Mouse (Mus musculus): ENCODE results near the gene Manbal. TPM values are rescaled to one million over a fixed set of nuclear protein-coding genes. Genes with fewer than 3 reads are reported as not detected.

Gene Manbal
- polyA plus RNA-seq (2015; fragmentation: Nextera tagmentation; extraction: Ambion mirVana): 85.3 and 86.3 TPM in 2 replicates

DNA sequence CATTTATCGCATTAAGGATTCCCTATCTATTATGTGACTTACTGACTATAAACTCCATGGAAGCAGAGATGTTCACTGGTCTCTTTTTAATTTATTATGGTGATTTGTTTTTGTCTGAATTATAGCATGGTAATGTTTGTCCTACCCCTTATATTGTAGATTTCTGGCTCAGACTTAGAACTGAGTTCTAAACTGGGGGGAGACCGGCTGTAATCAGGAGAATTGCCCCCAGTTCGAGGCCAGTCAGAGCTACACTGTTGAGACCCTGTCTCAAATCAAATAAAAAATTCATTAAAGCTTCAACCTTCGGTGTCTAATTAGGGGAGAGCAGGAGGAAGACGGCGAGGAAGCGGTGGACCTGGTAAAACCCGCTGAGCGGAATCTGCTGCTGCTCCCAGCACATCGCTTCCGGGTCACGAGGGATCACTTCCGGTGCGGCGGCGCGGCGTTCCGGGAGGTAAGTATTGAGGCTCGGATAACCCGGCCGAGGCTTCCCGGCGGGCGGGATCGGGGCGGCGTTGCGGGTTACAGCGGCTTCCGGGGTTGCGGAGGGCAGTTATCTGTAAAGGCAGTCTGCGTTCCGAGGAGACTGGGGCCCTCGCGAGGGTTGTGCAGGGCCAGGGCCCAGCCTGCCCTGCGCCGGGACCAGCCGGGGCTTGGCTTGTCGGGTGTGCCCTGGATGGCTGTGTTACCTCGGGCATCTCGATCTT is at the start of gene Manbal:
Manbal (plus strand) TSS at position 411 of the 710 bp plus-strand sequence.
- no peaks in the 10 kb centered on the region for H3K9me3 ChIP-seq (ENCODE audit: control insufficient read depth, low read length)
- peak; percentile 91 for ATAC-seq (ENCODE audit: low read depth)
- peak within 1 kb of the TSS; percentile 86 for H3K4me2 ChIP-seq (ENCODE audit: low read depth, low read length)
- peak within 1 kb of the TSS; percentile 94 for H3K9ac ChIP-seq (ENCODE audit: low read length)
- H3K4me3 ChIP-seq (ENCODE audit: low read length): peak within 1 kb of the TSS; percentile 74
- peak within 1 kb of the TSS; percentile 93 for H3K27ac ChIP-seq (ENCODE audit: low read length)
- 4% methylated on average over 42 of the region's 42 CpGs for WGBS
- H3K27me3 ChIP-seq (ENCODE audit: control insufficient read depth, insufficient read depth, low read depth, low read length): no peaks in the 10 kb centered on the region
- peaks cover 15% of the 10 kb centered on the region for H3K4me1 ChIP-seq (replicated peaks; ENCODE audit: control insufficient read depth, insufficient read depth, low read length)
- H3K36me3 ChIP-seq (ENCODE audit: control insufficient read depth, insufficient read depth, low read length): no peaks in the 10 kb centered on the region

DNA sequence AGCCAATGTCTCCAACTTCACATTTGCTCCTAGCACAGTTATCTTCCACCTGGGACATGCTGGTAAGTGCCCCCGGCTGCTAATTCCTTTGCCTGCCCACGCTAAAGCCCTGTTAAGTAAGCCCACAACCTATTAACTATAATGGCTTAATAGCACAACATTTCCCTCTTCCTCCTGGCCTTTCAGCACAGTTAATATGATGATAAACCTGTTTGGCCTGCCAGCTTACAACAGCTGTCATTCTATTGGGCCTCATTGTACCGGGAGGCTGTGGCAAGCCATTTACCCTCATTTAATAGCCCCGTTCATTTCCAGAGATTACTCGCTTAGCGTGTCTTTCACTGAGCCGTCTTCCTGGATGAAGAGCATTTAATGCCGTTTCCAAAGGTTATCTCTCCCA is 47.3 kb upstream of the Manbal start:
- no peak overlapping the region for H3K9ac ChIP-seq (ENCODE audit: low read length)
- 85% methylated on average over 8 of the region's 8 CpGs for WGBS
- H3K27me3 ChIP-seq (ENCODE audit: control insufficient read depth, insufficient read depth, low read depth, low read length): no peaks in the 10 kb centered on the region
- no peak overlapping the region for H3K4me2 ChIP-seq (ENCODE audit: low read depth, low read length)
- H3K36me3 ChIP-seq (ENCODE audit: control insufficient read depth, insufficient read depth, low read length): peaks cover 52% of the 10 kb centered on the region
- no peaks in the 10 kb centered on the region; the same call in 1 of the 2 replicates for H3K4me1 ChIP-seq (replicated peaks; ENCODE audit: control insufficient read depth, insufficient read depth, low read length)
- no peak for ATAC-seq (ENCODE audit: low read depth)
- 0 out of 2 replicates have a peak overlapping the region, but pooled peaks have one; percentile 14 for H3K27ac ChIP-seq (ENCODE audit: low read length)
- H3K9me3 ChIP-seq (ENCODE audit: control insufficient read depth, low read length): no peaks in the 10 kb centered on the region
- H3K4me3 ChIP-seq (ENCODE audit: low read length): no peak overlapping the region

DNA sequence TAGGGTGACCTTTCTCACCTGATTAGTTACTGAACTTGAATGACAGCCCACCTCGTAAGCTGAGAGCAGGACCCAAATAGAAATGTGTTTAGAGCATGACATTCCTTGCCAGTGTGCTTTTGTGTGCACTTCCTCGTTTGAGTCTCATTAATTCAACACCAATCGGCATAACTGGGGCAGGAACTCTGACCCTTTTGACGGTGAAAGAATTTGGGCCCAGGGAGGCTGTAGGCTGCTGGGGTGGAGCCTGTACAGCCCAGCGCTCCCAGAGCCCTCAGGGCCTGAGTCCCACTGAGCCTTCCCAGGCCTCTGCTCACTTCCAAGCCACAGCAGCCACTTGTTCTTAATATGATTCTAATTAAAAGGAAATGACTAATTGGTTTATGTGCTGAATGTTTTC is 46.5 kb upstream of the Manbal start:
- WGBS: 45% methylated on average over 5 of the region's 5 CpGs
- H3K4me2 ChIP-seq (ENCODE audit: low read depth, low read length): no peak overlapping the region
- ATAC-seq (ENCODE audit: low read depth): no peak

DNA sequence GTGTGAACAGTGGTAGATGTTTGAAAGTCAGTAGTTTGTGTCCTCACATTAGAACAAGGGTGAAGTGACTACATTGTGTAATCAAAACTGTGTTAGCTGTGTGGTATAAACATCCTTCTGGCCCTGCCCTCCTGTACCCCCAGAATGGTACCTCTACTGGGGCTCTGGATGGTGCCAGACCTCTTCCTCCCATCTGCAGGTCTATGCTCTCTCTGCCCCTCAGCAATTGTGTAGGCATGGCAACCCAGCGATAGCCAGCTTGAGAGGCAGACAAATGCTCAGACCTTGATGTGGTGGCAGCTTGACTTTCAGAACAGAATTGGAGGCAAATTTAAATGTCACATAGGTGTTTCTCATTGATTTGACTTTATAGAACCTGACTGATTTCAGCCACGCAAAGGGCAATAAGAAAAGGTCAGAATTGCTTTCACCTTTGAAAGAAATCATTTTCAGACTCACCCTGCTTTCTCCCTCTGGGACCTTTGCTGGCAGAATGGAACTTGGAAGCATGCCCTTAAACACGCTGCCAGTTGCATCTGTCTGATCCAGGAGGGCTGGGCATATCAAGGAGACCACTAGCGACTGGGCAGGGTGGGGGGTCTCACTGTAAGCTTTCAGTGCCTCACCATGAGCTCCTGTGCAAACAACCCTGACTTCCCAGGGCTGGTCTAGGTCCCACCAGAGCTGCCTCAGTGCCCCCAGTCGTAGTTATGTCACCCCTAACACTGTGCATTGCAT is 45.2 kb upstream of the Manbal start:
- Histone ChIP-seq H3K9ac (ENCODE audit: low read length) (no peak overlapping the region), H3K4me2 (ENCODE audit: low read depth, low read length) (no peak overlapping the region), H3K27me3 (ENCODE audit: control insufficient read depth, insufficient read depth, low read depth, low read length) (no peaks in the 10 kb centered on the region), H3K4me1 (replicated peaks; ENCODE audit: control insufficient read depth, insufficient read depth, low read length) (no peaks in the 10 kb centered on the region), H3K27ac (ENCODE audit: low read length) (no peak overlapping the region), H3K9me3 (ENCODE audit: control insufficient read depth, low read length) (no peaks in the 10 kb centered on the region), H3K4me3 (ENCODE audit: low read length) (no peak overlapping the region), H3K36me3 (ENCODE audit: control insufficient read depth, insufficient read depth, low read length) (peaks cover 53% of the 10 kb centered on the region)
- no peak for ATAC-seq (ENCODE audit: low read depth)
- WGBS: 78% methylated on average over 5 of the region's 5 CpGs

More for the DNA sequence above, 46.5 kb upstream of the Manbal start:
- Histone ChIP-seq H3K9ac (ENCODE audit: low read length) (no peak overlapping the region), H3K4me3 (ENCODE audit: low read length) (no peak overlapping the region), H3K4me1 (replicated peaks; ENCODE audit: control insufficient read depth, insufficient read depth, low read length) (no peaks in the 10 kb centered on the region; the same call in 1 of the 2 replicates), H3K9me3 (ENCODE audit: control insufficient read depth, low read length) (no peaks in the 10 kb centered on the region), H3K27me3 (ENCODE audit: control insufficient read depth, insufficient read depth, low read depth, low read length) (no peaks in the 10 kb centered on the region), H3K27ac (ENCODE audit: low read length) (no peak overlapping the region), H3K36me3 (ENCODE audit: control insufficient read depth, insufficient read depth, low read length) (peaks cover 52% of the 10 kb centered on the region)

DNA sequence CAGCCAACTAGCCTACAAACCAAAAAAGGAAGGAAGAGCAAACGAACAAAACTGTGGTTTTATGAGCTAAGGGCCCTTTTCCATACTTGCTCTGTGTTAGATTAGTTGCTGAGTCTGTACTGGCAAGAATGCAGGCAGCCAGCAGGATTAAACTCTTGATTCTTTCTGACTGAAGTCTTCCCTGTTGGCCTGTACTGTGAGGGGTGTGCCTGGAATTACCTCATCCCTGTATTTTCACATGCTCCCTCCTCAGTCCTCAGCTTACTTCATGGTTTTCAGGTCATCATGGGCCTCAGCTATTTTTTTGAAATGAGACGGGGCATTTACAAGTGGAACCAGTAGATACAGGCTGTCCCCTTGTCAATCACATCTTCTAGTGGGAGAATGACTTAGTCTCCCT is 42.2 kb upstream of the Manbal start:
- ATAC-seq (ENCODE audit: low read depth): no peak
- Histone ChIP-seq H3K27ac (ENCODE audit: low read length) (no peak overlapping the region), H3K36me3 (ENCODE audit: control insufficient read depth, insufficient read depth, low read length) (peaks cover 47% of the 10 kb centered on the region), H3K4me3 (ENCODE audit: low read length) (no peak overlapping the region), H3K27me3 (ENCODE audit: control insufficient read depth, insufficient read depth, low read depth, low read length) (no peaks in the 10 kb centered on the region), H3K9me3 (ENCODE audit: control insufficient read depth, low read length) (no peaks in the 10 kb centered on the region), H3K4me1 (replicated peaks; ENCODE audit: control insufficient read depth, insufficient read depth, low read length) (no peaks in the 10 kb centered on the region), H3K4me2 (ENCODE audit: low read depth, low read length) (no peak overlapping the region), H3K9ac (ENCODE audit: low read length) (no peak overlapping the region)
- 69% methylated on average over 2 of the region's 2 CpGs for WGBS

DNA sequence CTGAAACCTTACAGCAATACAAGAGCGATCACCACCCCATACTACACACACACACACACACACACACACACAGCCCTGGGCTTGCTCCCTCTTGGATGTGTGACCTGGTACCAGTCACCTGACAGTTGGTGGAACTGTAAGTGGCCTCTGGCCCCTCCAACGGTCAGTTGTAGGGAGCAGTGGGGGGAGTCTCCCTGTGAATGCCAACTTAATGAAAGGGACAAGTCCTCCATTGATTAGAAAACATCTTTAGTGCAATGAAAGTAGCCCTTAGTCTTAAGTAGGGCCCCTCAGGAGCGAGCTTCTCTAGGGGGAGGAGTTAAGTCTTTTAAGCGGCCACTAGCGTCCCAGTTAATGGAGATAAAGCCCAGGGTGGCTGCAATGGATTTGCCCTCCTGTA is 39.3 kb upstream of the Manbal start:
- no peaks in the 10 kb centered on the region for H3K4me1 ChIP-seq (replicated peaks; ENCODE audit: control insufficient read depth, insufficient read depth, low read length)
- no peak for ATAC-seq (ENCODE audit: low read depth)
- no peak overlapping the region for H3K9ac ChIP-seq (ENCODE audit: low read length)
- H3K36me3 ChIP-seq (ENCODE audit: control insufficient read depth, insufficient read depth, low read length): peaks cover 26% of the 10 kb centered on the region
- 44% methylated on average over 5 of the region's 5 CpGs for WGBS
- H3K4me3 ChIP-seq (ENCODE audit: low read length): no peak overlapping the region
- H3K27ac ChIP-seq (ENCODE audit: low read length): no peak overlapping the region
- H3K4me2 ChIP-seq (ENCODE audit: low read depth, low read length): no peak overlapping the region
- H3K9me3 ChIP-seq (ENCODE audit: control insufficient read depth, low read length): no peaks in the 10 kb centered on the region
- no peaks in the 10 kb centered on the region for H3K27me3 ChIP-seq (ENCODE audit: control insufficient read depth, insufficient read depth, low read depth, low read length)

DNA sequence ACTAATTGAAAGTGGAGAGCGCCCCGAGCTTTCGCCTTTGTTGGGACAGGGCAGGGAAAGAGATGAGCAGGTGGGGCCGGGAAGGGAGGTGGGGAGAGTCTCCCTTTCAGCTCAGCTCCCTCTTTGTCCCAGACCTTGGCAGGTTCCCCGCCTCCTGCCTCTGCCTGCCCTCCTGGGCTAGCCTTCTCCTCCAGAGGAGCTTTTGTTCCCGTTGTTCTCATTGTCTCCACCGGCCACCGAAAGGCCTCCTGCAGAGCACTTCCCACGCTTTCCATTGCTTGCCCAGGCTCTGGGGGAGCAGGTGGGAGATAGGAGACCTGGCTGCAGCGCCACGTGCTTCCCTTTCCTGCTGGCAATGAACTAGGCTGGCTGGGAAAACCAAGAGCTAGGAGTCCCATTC is 38.8 kb upstream of the Manbal start:
- Histone ChIP-seq H3K9me3 (ENCODE audit: control insufficient read depth, low read length) (no peaks in the 10 kb centered on the region), H3K27me3 (ENCODE audit: control insufficient read depth, insufficient read depth, low read depth, low read length) (no peaks in the 10 kb centered on the region), H3K27ac (ENCODE audit: low read length) (no peak overlapping the region), H3K4me1 (replicated peaks; ENCODE audit: control insufficient read depth, insufficient read depth, low read length) (no peaks in the 10 kb centered on the region), H3K36me3 (ENCODE audit: control insufficient read depth, insufficient read depth, low read length) (peaks cover 21% of the 10 kb centered on the region), H3K4me2 (ENCODE audit: low read depth, low read length) (no peak overlapping the region), H3K9ac (ENCODE audit: low read length) (no peak overlapping the region), H3K4me3 (ENCODE audit: low read length) (no peak overlapping the region)
- WGBS: 45% methylated on average over 11 of the region's 11 CpGs
- no peak for ATAC-seq (ENCODE audit: low read depth)

DNA sequence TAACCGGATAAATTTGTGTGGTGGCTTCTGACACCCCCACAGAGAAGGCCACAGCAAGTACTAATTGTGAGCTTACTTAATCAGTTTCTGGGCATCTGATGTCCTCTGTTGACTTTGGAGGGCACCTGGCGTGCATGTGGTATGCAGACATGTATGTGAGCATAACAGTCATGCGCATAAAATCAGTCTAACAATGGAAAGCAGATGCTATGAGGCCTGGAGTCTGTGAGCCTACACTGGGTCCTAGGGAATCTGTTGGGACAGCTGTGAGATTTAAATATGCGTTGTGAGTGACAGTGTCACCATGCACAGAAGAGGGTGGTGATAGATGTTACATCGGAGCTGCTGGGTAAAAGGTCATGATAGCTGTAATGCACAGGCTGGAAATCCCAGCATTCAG is 35.3 kb upstream of the Manbal start:
- Histone ChIP-seq H3K36me3 (ENCODE audit: control insufficient read depth, insufficient read depth, low read length) (peaks cover 8% of the 10 kb centered on the region), H3K27me3 (ENCODE audit: control insufficient read depth, insufficient read depth, low read depth, low read length) (no peaks in the 10 kb centered on the region), H3K27ac (ENCODE audit: low read length) (no peak overlapping the region), H3K4me3 (ENCODE audit: low read length) (no peak overlapping the region), H3K4me1 (replicated peaks; ENCODE audit: control insufficient read depth, insufficient read depth, low read length) (no peaks in the 10 kb centered on the region), H3K9me3 (ENCODE audit: control insufficient read depth, low read length) (no peaks in the 10 kb centered on the region), H3K9ac (ENCODE audit: low read length) (no peak overlapping the region), H3K4me2 (ENCODE audit: low read depth, low read length) (no peak overlapping the region)
- no peak for ATAC-seq (ENCODE audit: low read depth)
- 82% methylated on average over 5 of the region's 5 CpGs for WGBS

DNA sequence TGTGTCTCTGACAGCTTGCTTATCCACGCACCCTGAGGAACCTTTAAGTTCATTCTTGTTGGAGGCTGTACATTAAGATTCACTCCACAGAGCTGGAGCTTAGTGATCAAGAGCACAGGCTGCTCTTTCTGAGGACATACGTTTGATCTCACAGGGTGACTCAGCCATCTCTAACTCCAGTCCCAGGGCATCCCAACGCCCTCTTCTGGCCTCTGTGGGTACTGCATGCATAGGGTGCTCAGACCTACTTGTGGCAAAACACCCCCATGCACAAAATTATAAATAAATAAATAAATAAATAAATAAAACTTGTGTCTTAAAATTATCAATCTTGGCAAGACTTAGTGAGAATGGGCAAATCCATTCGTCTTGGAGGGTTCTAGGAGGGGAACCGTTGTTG is 28.7 kb upstream of the Manbal start:
- no peaks in the 10 kb centered on the region for H3K27me3 ChIP-seq (ENCODE audit: control insufficient read depth, insufficient read depth, low read depth, low read length)
- no peak overlapping the region for H3K9ac ChIP-seq (ENCODE audit: low read length)
- peak; percentile 12; the same call in 1 of the 2 replicates for ATAC-seq (ENCODE audit: low read depth)
- no peaks in the 10 kb centered on the region for H3K36me3 ChIP-seq (ENCODE audit: control insufficient read depth, insufficient read depth, low read length)
- WGBS: 38% methylated on average over 5 of the region's 5 CpGs
- H3K4me1 ChIP-seq (replicated peaks; ENCODE audit: control insufficient read depth, insufficient read depth, low read length): peaks cover 4% of the 10 kb centered on the region; the same call in 1 of the 2 replicates
- H3K4me3 ChIP-seq (ENCODE audit: low read length): no peak overlapping the region
- H3K27ac ChIP-seq (ENCODE audit: low read length): no peak overlapping the region
- no peak overlapping the region for H3K4me2 ChIP-seq (ENCODE audit: low read depth, low read length)
- no peaks in the 10 kb centered on the region for H3K9me3 ChIP-seq (ENCODE audit: control insufficient read depth, low read length)
